Mouse (Mus musculus): ENCODE measurements around the gene Nacc2.
A peak's percentile ranks its signal among the peaks of the same experiment; 100 is the strongest.

Gene Nacc2

GRCm38 (mm10) chr2:26099260-26099659 is 23.8 kb downstream of the Nacc2 start:
- DNase-seq (ENCODE audit: low spot score), result no peak

- DNase-seq (ENCODE audit: low spot score), result no peak
These were observed 29.1 kb downstream of the Nacc2 start for GRCm38 (mm10) chr2:26093897-26094296.

GRCm38 (mm10) chr2:26091771-26092393 is 31.1 kb downstream of the Nacc2 start:
- peak; percentile 53 for DNase-seq (ENCODE audit: low spot score)

- peak; percentile 29 for DNase-seq (ENCODE audit: low spot score)
These were observed 31.9 kb downstream of the Nacc2 start for GRCm38 (mm10) chr2:26090876-26091770.

GRCm38 (mm10) chr2:26089005-26089404 is 34.0 kb downstream of the Nacc2 start:
- no peak for DNase-seq (ENCODE audit: low spot score)

- DNase-seq (ENCODE audit: low spot score), result no peak
These were observed 36.0 kb downstream of the Nacc2 start for GRCm38 (mm10) chr2:26086926-26087600.

GRCm38 (mm10) chr2:26086505-26086904 is 36.5 kb downstream of the Nacc2 start:
- no peak for DNase-seq (ENCODE audit: low spot score)

GRCm38 (mm10) chr2:26082883-26083282 is 40.1 kb downstream of the Nacc2 start:
- DNase-seq (ENCODE audit: low spot score), result no peak

GRCm38 (mm10) chr2:26080830-26081229 is 42.2 kb downstream of the Nacc2 start:
- DNase-seq (ENCODE audit: low spot score), result peak; percentile 19

- DNase-seq (ENCODE audit: low spot score), result no peak
These were observed 43.6 kb downstream of the Nacc2 start for GRCm38 (mm10) chr2:26079409-26079808.

- DNase-seq (ENCODE audit: low spot score), result no peak
These were observed 46.0 kb downstream of the Nacc2 start for GRCm38 (mm10) chr2:26077068-26077467.

- no peak for DNase-seq (ENCODE audit: low spot score)
These were observed 46.9 kb downstream of the Nacc2 start for GRCm38 (mm10) chr2:26076121-26076520.

- no peak for DNase-seq (ENCODE audit: low spot score)
These were observed 48.5 kb downstream of the Nacc2 start for GRCm38 (mm10) chr2:26074551-26074950.

GRCm38 (mm10) chr2:26068592-26068991 is 54.4 kb downstream of the Nacc2 start:
- no peak for DNase-seq (ENCODE audit: low spot score)

GRCm38 (mm10) chr2:26068175-26068574 is 54.8 kb downstream of the Nacc2 start:
- DNase-seq (ENCODE audit: low spot score), result no peak

- no peak for DNase-seq (ENCODE audit: low spot score)
These were observed 56.5 kb downstream of the Nacc2 start for GRCm38 (mm10) chr2:26066527-26066926.

GRCm38 (mm10) chr2:26062742-26063427 is 60.1 kb downstream of the Nacc2 start:
- no peak for DNase-seq (ENCODE audit: low spot score)

GRCm38 (mm10) chr2:26062241-26062640 is 60.8 kb downstream of the Nacc2 start:
- DNase-seq (ENCODE audit: low spot score), result no peak

GRCm38 (mm10) chr2:26061018-26061666 is 61.9 kb downstream of the Nacc2 start:
- DNase-seq (ENCODE audit: low spot score), result no peak

GRCm38 (mm10) chr2:26057053-26057452 is 66.0 kb downstream of the Nacc2 start:
- DNase-seq (ENCODE audit: low spot score), result peak; percentile 30

GRCm38 (mm10) chr2:26056226-26056625 is 66.8 kb downstream of the Nacc2 start:
- no peak for DNase-seq (ENCODE audit: low spot score)

GRCm38 (mm10) chr2:26055747-26056102 is 67.3 kb downstream of the Nacc2 start:
- DNase-seq (ENCODE audit: low spot score), result no peak
